Mouse (Mus musculus) liver, embryonic 13.5 days (tissue): ENCODE results near the gene Gm49395. TPM values are rescaled to one million over a fixed set of nuclear protein-coding genes. Genes with fewer than 3 reads are reported as not detected.

Source experiments
- polyA plus RNA-seq: library from polyadenylated mRNA; unstranded; fragments of >200 nt; fragmentation: Nextera tagmentation; extraction: Ambion mirVana; gene quantifications from 2 replicates; pipeline ENCODE4 v1.2.1, GENCODE M21; 2015

The Gm49395 gene
- polyA plus RNA-seq, 1 experiment from 2014 or later: 2.9 TPM

Other genes starting within 250 kb of the Gm49395 start
- gene Itga2, start 169.8 kb downstream of the Gm49395 start, polyA plus RNA-seq: 0.76 and 0.82 TPM in 2 replicates
- 4.3 and 5.1 TPM in 2 replicates for gene Pelo, start 11.7 kb downstream of the Gm49395 start, polyA plus RNA-seq
- gene Itga1, start within 50 bp of the Gm49395 start, polyA plus RNA-seq: 2.6 and 3.1 TPM in 2 replicates